Mouse (Mus musculus) hindbrain, embryonic 13.5 days (tissue): ENCODE measurements around the gene Prlh. TPM values are rescaled to one million over a fixed set of nuclear protein-coding genes. Genes with fewer than 3 reads are reported as not detected.

ENCODE experiments used
- ATAC-seq: fragments of 200-750 bp; cut with Nextera tagmentation; 2 replicates; pipeline ENCODE4 v1.8.0; 2017; ENCODE audit warnings: moderate TSS enrichment; ENCODE audit not compliant: low FRiP score
- H3K27ac ChIP-seq: fragments of 300-500 bp; sonication (generic); 2 replicates; pipeline ENCODE4 v1.5.1; 2015; ENCODE audit warnings: inconsistent platforms, mild to moderate bottlenecking, moderate library complexity
- H3K27me3 ChIP-seq: fragments of 300-500 bp; sonication (generic); 2 replicates; pipeline ENCODE4 v1.6.1; 2015; ENCODE audit warnings: mild to moderate bottlenecking, inconsistent platforms
- H3K36me3 ChIP-seq: fragments of 300-500 bp; sonication (generic); 2 replicates; pipeline ENCODE4 v1.6.1; 2015; ENCODE audit warnings: mild to moderate bottlenecking, inconsistent platforms
- H3K4me1 ChIP-seq: fragments of 300-500 bp; sonication (generic); replicated peaks from 2 replicates; pipeline ENCODE4 v1.6.1; 2015; ENCODE audit warnings: inconsistent platforms
- H3K4me2 ChIP-seq: fragments of 300-500 bp; sonication (generic); 2 replicates; pipeline ENCODE4 v1.6.1; 2015; ENCODE audit warnings: inconsistent platforms, mild to moderate bottlenecking, moderate library complexity
- H3K4me3 ChIP-seq: fragments of 300-500 bp; sonication (generic); 2 replicates; pipeline ENCODE4 v1.5.1; 2015; ENCODE audit warnings: mild to moderate bottlenecking, inconsistent platforms
- H3K9ac ChIP-seq: fragments of 300-500 bp; sonication (generic); 2 replicates; pipeline ENCODE4 v1.6.1; 2015; ENCODE audit warnings: mild to moderate bottlenecking, inconsistent platforms
- H3K9me3 ChIP-seq: fragments of 300-500 bp; sonication (generic); 2 replicates; pipeline ENCODE4 v1.6.1; 2016; ENCODE audit warnings: inconsistent platforms
- WGBS: fragments of 180-500 bp; shearing (Covaris S2); methylation state at CpG from one replicate; pipeline ENCODE4 v1.1.7; 2015; 5-methylcytosine and 5-hydroxymethylcytosine counted together
- polyA plus RNA-seq: library from polyadenylated mRNA; unstranded; fragments of >200 nt; fragmentation: Nextera tagmentation; extraction: Ambion mirVana; gene quantifications from 2 replicates; pipeline ENCODE4 v1.2.1, GENCODE M21; 2015

Gene Prlh
- polyA plus RNA-seq, 1 experiment from 2014 or later = not detected

DNA sequence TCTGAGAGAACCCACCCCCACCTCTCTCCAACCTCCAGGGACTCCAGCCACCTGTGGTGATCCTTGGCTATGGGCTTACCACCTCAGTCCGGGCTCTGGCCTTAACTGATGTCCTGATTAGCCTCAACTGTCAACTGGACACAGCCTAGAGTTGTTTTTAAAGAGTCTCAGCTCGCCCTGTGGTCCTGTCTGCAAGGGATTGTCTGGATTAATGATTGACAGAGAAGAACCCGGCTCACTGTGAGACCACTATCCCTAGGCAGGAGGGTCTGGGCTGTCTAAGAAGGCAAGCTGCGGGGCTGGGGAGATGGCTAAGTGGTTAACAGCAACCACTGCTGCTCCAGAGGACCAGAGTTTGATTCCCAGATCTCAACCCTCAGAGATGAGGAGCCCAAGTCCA, 9.6 kb downstream of the Prlh start:
- H3K9ac ChIP-seq = no peak overlapping the region
- H3K36me3 ChIP-seq = no peaks in the 10 kb centered on the region
- H3K27ac ChIP-seq = no peak overlapping the region
- no peaks in the 10 kb centered on the region for H3K9me3 ChIP-seq
- H3K4me2 ChIP-seq = no peak overlapping the region
- 33% methylated on average over 4 of the region's 4 CpGs for WGBS
- peaks cover 22% of the 10 kb centered on the region; the same call in 1 of the 2 replicates for H3K27me3 ChIP-seq
- ATAC-seq = no peak
- H3K4me1 ChIP-seq = peaks cover 13% of the 10 kb centered on the region
- H3K4me3 ChIP-seq = no peak overlapping the region

GRCm38 (mm10) chr1:90962994-90963393, 10.1 kb downstream of the Prlh start:
- peak; percentile 49; the same call in 1 of the 2 replicates for ATAC-seq

DNA sequence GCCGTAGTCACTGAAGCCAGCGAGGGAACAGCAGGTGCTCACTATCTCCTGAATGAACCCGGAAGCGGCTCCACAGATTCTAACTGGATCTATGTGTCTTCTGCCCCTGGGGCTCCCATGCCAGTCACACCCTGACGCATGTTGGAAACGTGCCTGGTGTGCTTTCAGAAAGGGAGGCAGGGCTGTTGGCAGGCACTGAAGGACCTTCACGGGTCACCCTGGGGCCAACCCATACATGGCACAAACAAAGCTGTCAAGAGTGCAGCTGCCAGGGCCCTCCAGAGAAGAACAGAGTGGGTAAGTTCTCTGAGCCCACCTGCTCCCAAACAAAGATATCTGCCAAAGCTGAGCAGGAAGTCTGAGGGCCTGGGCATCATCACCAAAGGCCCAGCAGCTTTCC, 14.7 kb downstream of the Prlh start:
- H3K9ac ChIP-seq = no peak overlapping the region
- no peak overlapping the region for H3K27ac ChIP-seq
- no peak overlapping the region for H3K4me3 ChIP-seq
- no peaks in the 10 kb centered on the region for H3K36me3 ChIP-seq
- peaks cover 28% of the 10 kb centered on the region; the same call in 1 of the 2 replicates for H3K27me3 ChIP-seq
- 54% methylated on average over 7 of the region's 7 CpGs for WGBS
- no peak overlapping the region for H3K4me2 ChIP-seq
- H3K9me3 ChIP-seq = no peaks in the 10 kb centered on the region
- peaks cover 24% of the 10 kb centered on the region for H3K4me1 ChIP-seq
- ATAC-seq = peak; percentile 60; the same call in 1 of the 2 replicates

More at GRCm38 (mm10) chr1:90962994-90963393, 10.1 kb downstream of the Prlh start:
- H3K27ac ChIP-seq = no peak overlapping the region
- H3K4me2 ChIP-seq = no peak overlapping the region
- H3K9me3 ChIP-seq = no peaks in the 10 kb centered on the region
- H3K4me3 ChIP-seq = no peak overlapping the region
- H3K36me3 ChIP-seq = no peaks in the 10 kb centered on the region
- 28% methylated on average over 3 of the region's 3 CpGs for WGBS
- peaks cover 22% of the 10 kb centered on the region; the same call in 1 of the 2 replicates for H3K27me3 ChIP-seq
- H3K9ac ChIP-seq = no peak overlapping the region
- H3K4me1 ChIP-seq = peaks cover 18% of the 10 kb centered on the region

DNA sequence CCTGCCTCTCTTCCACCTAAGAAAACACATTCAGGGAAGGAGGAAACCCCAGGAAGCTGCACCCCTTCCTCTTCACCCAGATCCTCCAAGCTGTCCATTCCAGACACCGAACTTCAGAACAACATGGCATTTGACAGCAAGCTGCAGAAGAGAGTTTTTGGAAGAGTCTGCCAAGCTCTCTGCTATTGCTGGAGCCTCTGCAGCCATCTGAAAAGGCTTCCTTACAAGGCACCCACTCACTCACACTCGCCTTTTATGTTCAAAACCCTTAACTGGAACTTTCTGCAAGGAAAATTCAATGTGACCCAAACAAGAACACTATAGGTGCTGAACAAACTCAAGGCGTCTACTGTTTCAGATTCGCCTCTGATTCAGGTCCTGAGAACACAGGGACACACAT, 15.7 kb downstream of the Prlh start:
- Histone ChIP-seq H3K36me3 (no peaks in the 10 kb centered on the region), H3K27me3 (peaks cover 32% of the 10 kb centered on the region; the same call in 1 of the 2 replicates), H3K9ac (no peak overlapping the region), H3K4me1 (peaks cover 24% of the 10 kb centered on the region), H3K4me3 (no peak overlapping the region), H3K27ac (no peak overlapping the region), H3K9me3 (no peaks in the 10 kb centered on the region), H3K4me2 (no peak overlapping the region)
- 80% methylated on average over 4 of the region's 4 CpGs for WGBS
- ATAC-seq = no peak

DNA sequence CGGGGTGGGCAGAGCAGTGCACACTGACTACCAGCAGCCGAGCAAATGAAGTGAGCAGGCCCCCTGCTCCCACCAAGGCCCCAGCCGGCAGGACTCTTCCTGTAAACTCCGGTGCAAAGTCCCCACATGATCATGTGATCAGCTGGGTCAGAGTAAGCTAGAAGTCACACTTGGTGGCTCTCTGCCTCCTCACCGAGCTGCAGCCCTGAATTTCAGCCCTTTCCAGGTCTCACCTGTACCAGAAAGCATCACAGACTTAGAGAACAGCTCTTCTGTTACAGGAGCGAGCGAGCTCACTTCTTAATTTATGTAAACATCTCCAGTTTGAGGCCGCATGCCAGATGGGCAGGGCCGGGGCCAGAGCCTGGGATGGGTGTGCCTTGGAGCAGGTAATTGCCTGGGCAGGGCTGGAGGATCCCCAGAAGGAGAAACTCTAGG, 16.5 kb downstream of the Prlh start, which contains the start of gene Rab17:
Gene Rab17, minus strand, starts transcription at position 315 of the 438 bp plus-strand sequence.
- no peak within 1 kb of the TSS for H3K4me3 ChIP-seq
- H3K36me3 ChIP-seq = no peaks in the 10 kb centered on the region
- 43% methylated on average over 9 of the region's 9 CpGs for WGBS
- peaks cover 32% of the 10 kb centered on the region; the same call in 1 of the 2 replicates for H3K27me3 ChIP-seq
- no peak within 1 kb of the TSS for H3K4me2 ChIP-seq
- no peak within 1 kb of the TSS for H3K27ac ChIP-seq
- no peak within 1 kb of the TSS; the same call in 1 of the 2 replicates for H3K9ac ChIP-seq
- ATAC-seq = no peak
- H3K4me1 ChIP-seq = peaks cover 31% of the 10 kb centered on the region
- no peaks in the 10 kb centered on the region for H3K9me3 ChIP-seq

GRCm38 (mm10) chr1:90969881-90970390, 17.0 kb downstream of the Prlh start:
- Histone ChIP-seq H3K9me3 (no peaks in the 10 kb centered on the region), H3K4me2 (no peak overlapping the region), H3K4me3 (no peak overlapping the region), H3K27ac (no peak overlapping the region), H3K36me3 (no peaks in the 10 kb centered on the region), H3K9ac (no peak overlapping the region), H3K4me1 (peaks cover 37% of the 10 kb centered on the region), H3K27me3 (peaks cover 32% of the 10 kb centered on the region; the same call in 1 of the 2 replicates)
- 79% methylated on average over 10 of the region's 10 CpGs for WGBS
- no peak for ATAC-seq

DNA sequence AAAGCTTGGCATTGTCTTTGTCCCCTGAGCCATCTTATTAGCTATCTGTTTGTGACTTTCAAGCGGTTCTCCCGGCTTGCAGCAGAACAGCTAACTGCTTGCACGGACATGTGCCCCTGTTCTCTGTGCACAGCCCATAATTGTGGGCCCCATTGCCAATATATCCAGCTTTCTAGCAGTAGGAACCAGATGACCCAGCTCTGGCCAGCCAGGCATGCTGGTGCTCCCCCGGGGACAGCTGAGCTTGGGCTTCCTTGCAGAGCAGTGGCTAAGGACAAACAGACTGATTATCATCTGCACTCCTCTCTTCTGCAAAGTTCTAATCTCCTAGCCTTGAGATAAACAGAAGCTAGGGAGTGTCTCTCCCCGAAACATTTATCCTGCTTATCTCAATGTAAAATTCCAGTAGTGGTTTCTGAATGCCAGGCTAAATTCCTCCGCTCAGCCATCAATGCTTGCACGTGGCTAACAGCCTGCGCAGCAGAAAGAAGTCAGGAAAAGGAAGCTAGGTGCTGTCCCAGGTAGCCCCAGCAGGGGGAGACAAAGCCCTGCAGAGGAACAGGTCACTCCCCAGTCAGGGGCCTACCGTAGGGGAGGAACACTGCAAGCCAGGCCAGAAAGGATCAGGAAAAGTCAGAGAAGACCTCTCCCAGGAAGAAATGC, 20.1 kb downstream of the Prlh start:
- peak; percentile 71 for ATAC-seq
- H3K4me3 ChIP-seq = no peak overlapping the region
- peaks cover 41% of the 10 kb centered on the region for H3K4me1 ChIP-seq
- peaks cover 28% of the 10 kb centered on the region; the same call in 1 of the 2 replicates for H3K27me3 ChIP-seq
- 0 out of 2 replicates have a peak overlapping the region, but pooled peaks have one; percentile 4 for H3K4me2 ChIP-seq
- H3K36me3 ChIP-seq = no peaks in the 10 kb centered on the region
- WGBS = 18% methylated on average over 9 of the region's 9 CpGs
- H3K9me3 ChIP-seq = no peaks in the 10 kb centered on the region
- no peak overlapping the region for H3K9ac ChIP-seq
- H3K27ac ChIP-seq = no peak overlapping the region

DNA sequence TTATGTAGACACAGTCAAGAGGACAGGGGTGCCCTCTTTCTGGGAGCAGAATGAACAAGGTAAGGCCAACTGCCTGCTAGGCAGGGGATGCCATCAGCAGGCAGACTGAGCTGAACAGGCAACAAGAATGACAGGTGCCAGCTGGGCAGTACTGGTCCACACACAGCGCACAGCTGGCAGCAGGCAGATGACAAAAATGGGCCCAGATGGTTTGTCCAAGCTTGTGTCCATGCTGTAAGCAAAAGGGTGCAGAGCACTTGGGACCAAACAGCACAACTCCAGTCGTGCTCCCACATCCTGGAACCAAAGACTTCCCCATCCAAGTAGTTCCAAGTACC, 20.6 kb downstream of the Prlh start:
- Histone ChIP-seq H3K9ac (no peak overlapping the region), H3K4me2 (no peak overlapping the region), H3K27me3 (peaks cover 28% of the 10 kb centered on the region; the same call in 1 of the 2 replicates), H3K36me3 (no peaks in the 10 kb centered on the region), H3K4me1 (peaks cover 40% of the 10 kb centered on the region), H3K27ac (no peak overlapping the region), H3K9me3 (no peaks in the 10 kb centered on the region), H3K4me3 (no peak overlapping the region)
- peak; percentile 25 for ATAC-seq
- WGBS = 71% methylated on average over 2 of the region's 2 CpGs

DNA sequence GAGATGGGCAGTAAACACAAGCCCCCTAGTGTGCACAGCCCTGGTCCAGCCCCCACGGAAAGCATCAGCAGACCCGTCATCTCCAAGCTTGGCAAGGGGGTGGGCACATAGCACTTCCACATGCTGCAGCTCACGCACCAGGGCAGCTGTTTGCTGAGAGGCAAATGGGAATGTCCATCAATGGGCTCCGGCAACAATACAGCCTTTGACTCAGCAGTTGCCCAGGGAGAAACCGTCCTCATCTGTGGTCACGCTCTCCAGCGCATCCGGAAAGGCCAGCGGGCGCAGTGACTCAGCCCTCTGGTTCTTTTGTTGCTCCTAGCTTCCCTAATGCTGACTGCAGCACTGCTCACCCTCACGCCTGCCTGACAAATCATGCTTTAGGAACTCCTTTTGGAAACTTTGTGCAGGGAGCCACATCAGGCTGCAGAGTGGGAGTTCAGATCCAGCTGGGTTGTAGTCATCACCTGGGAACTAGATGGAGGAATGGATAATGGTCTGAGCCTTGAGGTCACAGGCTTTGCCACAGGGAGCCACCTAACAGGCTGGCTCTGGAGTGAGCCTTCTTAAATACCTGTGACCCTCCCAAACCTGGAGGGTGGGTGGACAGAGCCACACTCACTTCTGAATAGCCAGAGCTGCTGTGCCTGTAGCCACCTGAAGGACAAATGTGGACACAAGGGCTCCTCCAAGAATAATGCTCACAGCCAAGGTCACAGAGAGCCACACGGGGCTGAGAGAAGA, 22.2 kb downstream of the Prlh start:
- H3K4me1 ChIP-seq = peaks cover 36% of the 10 kb centered on the region
- H3K27me3 ChIP-seq = peaks cover 22% of the 10 kb centered on the region; the same call in 1 of the 2 replicates
- no peak overlapping the region for H3K9ac ChIP-seq
- 5% methylated on average over 12 of the region's 12 CpGs for WGBS
- no peak overlapping the region for H3K4me3 ChIP-seq
- peak overlapping the region; percentile 34 for H3K4me2 ChIP-seq
- H3K27ac ChIP-seq = peak overlapping the region; percentile 24; the same call in 1 of the 2 replicates
- H3K36me3 ChIP-seq = no peaks in the 10 kb centered on the region
- ATAC-seq = peak; percentile 64
- H3K9me3 ChIP-seq = no peaks in the 10 kb centered on the region

DNA sequence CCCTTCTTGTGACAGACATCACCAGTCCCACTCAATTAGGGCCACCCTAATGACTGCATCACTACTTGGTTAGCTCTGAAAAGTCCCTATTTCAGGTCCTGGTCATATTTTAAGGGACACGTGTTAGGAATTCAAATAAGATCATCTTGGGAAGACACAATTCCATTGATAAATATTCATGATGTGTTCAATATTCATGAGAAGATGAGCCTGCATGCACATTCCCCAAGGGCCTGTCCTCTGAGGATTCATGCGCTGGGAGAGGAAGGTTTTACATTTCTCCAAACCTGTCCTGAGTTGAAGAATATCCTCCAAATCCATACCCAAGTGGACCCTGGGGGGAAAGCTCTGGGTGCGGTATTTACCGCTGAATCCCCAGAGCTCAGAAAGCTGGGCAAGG, 23.1 kb downstream of the Prlh start:
- Histone ChIP-seq H3K9me3 (no peaks in the 10 kb centered on the region), H3K4me1 (peaks cover 36% of the 10 kb centered on the region), H3K27ac (0 out of 2 replicates have a peak overlapping the region, but pooled peaks have one; percentile 24), H3K4me2 (no peak overlapping the region), H3K9ac (no peak overlapping the region), H3K36me3 (no peaks in the 10 kb centered on the region), H3K27me3 (peaks cover 17% of the 10 kb centered on the region; the same call in 1 of the 2 replicates), H3K4me3 (no peak overlapping the region)
- no peak; the same call in 1 of the 2 replicates for ATAC-seq
- 49% methylated on average over 4 of the region's 4 CpGs for WGBS

DNA sequence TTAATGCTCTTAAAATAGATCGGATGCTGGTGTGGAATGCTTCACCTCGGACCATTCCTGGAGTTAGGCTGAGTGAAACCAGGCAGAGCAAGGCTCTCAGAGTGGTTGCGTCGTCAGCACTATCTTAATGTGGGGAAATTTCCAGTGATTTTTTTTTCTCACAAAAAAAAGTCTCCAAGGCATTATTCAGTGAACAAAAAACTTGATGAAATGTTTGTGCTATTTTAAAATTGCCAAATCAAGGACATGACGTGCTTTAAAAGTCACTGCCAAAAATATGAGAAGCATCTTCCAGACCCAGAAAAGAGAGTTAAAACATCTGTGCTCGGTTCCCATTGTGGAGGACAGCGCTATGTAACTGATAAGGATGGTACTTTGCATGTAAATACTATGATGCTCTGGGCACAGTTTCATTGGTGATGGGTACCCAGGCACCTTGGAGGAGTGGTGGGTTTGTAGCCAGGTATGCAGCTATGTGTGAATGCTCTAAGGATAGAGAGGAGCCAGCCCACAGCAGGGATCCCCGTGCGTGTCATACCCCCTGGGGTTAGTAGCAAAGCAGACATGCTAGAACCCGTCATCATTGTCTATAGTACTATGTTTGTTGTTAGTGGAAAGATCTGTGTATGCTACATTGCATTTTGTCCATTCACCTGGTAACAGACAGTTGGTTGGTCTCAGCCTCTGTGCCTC, 27.9 kb downstream of the Prlh start:
- no peak for ATAC-seq
- H3K36me3 ChIP-seq = no peaks in the 10 kb centered on the region
- no peak overlapping the region for H3K4me2 ChIP-seq
- H3K4me3 ChIP-seq = no peak overlapping the region
- no peak overlapping the region for H3K27ac ChIP-seq
- WGBS = 79% methylated on average over 10 of the region's 10 CpGs
- H3K9me3 ChIP-seq = no peaks in the 10 kb centered on the region
- peaks cover 6% of the 10 kb centered on the region for H3K4me1 ChIP-seq
- no peak overlapping the region for H3K9ac ChIP-seq
- no peaks in the 10 kb centered on the region for H3K27me3 ChIP-seq

- WGBS = 74% methylated on average over 3 of the region's 3 CpGs
- no peak for ATAC-seq
- H3K4me2 ChIP-seq = no peak overlapping the region
These were observed 28.4 kb downstream of the Prlh start for GRCm38 (mm10) chr1:90981346-90981745.

More at GRCm38 (mm10) chr1:90981346-90981745, 28.4 kb downstream of the Prlh start:
- H3K9ac ChIP-seq = no peak overlapping the region
- H3K27ac ChIP-seq = no peak overlapping the region
- no peaks in the 10 kb centered on the region for H3K9me3 ChIP-seq
- no peaks in the 10 kb centered on the region for H3K36me3 ChIP-seq
- H3K4me1 ChIP-seq = peaks cover under 1% of the 10 kb centered on the region; the same call in 1 of the 2 replicates
- H3K4me3 ChIP-seq = no peak overlapping the region
- H3K27me3 ChIP-seq = no peaks in the 10 kb centered on the region
